Mouse (Mus musculus): ENCODE measurements around the gene Gm36028.

GRCm38 (mm10) chr16:37868506-37869469, 7.8 kb upstream of the Gm36028 start:
- no peak for TF ChIP-seq POLR2A (IDR thresholded peaks at IDR 0.05; ENCODE audit: extremely low read depth, insufficient read depth, low read length)
- no peak for TF ChIP-seq CTCF (IDR thresholded peaks at IDR 0.05; ENCODE audit: low read depth, low read length)

All from liver, adult 2 months (tissue).